Mouse (Mus musculus) granulocyte monocyte progenitor cell, adult 5-6 weeks (primary cell): ENCODE results near the gene Gemin2. TPM values are rescaled to one million over a fixed set of nuclear protein-coding genes. Genes with fewer than 3 reads are reported as not detected.
"Not testable (repeated sequence)": the region's sequence is repeated elsewhere in the genome, so short reads cannot be mapped to it uniquely, and the experiment has no call there.

Experiments
- ATAC-seq: replicated peaks from 2 replicates; pipeline ENCODE4 v1.8.0; 2016; ENCODE audit warnings: mild to moderate bottlenecking, moderate TSS enrichment, inconsistent platforms; ENCODE audit not compliant: poor library complexity, severe bottlenecking
- total RNA-seq, 2 experiments: library from RNA; stranded (forward) in 1 of 2; stranded (reverse) in 1 of 2; fragments of 200-712, 200-1000 nt in 1 of 2; fragments of >200 nt in 1 of 2; fragmentation: Nextera tagmentation in 1 of 2; gene quantifications; 2 replicates each; pipeline ENCODE4 v1.2.3; 2014 to 2017

Gene Gemin2
- total RNA-seq, 2 experiments from 2014 or later, result 14.0 to 23.4 TPM

DNA sequence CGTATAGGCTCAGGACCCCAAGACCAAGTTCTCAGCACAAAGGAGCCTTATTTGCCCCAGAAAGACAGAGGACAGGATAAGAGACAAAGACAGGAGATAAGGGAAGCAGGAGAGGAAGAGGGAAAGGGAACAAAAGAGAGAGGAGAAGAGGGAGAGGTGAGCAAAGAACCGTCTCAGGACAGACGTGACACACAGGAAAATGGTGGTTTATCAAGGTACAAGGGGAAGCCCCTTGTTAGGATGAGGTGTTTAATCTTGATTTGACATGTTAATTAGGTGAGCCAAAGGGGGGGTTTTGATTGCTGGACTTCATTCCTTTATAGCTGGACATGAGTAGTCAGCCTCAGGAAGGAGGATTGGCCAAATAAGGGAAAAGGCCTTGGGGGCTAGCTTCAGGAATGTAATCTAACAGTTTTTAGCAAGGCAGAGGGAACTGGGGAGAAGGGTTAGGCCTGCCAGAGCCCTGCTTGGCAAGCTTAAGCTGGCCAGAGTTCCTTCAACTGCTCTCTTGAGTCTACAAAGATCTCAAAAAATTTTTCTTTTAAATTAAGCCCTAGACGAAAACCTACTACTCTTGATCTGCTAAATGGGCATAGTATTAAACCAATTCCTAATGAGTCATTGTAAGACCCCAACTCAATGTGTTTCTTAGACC, 42.1 kb downstream of the Gemin2 start:
- ATAC-seq, result no peak

DNA sequence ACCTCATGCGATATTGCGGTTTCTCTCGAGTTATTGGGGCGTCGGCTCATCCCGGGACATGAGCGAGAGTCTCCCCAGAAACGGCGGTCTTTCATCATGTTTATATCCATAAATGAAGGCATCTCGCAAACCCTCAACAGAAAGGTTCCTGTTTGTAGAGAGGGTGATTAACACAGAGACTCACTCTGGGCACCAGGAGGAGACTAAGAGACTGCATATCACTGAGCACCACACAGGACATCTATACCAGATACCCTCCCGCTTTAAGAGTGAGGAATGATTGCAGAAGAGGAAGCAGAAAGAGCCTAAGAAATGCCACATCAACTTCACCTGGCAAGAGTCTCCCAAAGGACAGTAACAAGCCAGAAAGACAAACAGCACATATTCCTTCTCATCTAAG, 43.0 kb downstream of the Gemin2 start:
- no peak for ATAC-seq

DNA sequence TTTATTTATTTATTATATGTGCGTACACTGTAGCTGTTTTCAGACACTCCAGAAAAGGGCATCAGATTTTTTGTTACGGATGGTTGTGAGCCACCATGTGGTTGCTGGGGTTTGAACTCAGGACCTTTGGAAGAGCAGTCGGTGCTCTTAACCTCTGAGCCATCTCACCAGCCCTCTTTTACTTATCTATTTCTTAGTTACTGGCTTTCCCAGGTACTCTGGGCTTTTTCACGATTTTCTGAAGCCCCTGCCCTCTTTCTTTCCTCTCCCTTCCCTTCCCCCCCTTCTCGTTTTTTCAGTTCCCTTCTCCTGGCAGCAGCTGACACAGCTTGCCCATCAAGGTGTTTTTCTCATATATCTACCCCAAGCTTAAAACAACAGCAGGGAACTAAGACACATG, 45.0 kb downstream of the Gemin2 start:
- not testable (repeated sequence) for ATAC-seq

DNA sequence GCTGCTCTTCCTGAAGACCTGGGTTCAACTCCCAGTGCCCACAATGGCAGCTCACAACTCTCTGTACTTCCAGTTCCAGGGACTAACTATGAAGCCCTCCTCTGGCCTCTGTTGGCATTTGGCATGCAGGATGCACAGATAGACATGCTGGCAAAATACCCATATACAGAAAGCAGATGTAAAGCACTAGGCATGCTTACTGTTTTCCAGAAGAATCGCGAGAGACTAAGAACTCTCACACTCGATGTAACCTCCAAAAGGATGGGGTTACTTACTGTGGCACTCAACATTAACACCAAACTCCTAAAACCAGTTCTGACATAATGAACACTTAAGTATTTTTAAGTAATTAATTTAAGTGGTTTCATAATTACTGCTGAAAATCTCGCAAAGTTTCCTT, 47.1 kb downstream of the Gemin2 start:
- ATAC-seq, result no peak

DNA sequence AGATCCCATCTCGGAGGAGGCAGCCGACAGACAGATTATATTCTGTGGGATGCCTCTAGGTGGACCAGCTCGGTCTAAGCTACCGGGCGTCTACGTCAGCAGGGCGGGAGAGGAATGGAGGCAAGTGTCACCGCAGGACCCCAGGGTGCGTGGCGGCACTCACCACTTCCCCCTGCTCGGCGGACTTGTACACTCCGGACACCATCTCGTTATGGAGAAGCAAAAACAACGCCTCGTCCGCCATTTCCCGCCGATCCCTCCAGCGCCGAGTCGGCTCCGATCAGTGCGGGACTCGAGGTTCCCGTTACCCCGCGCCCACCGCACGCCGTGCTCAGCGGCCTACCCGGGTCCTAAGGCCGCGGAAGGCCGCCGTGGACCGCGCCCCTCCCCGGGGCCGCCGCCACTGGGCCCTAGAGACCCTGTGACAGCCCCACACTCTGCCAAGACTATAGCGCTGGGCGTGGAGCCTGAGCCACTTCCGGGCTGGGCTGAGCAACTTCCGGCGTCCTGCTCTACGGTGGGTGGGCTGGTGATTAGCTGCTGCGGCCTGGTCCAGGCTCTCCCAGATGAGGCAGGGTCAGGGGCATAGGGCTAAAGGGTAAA, 47.9 kb downstream of the Gemin2 start, which contains the start of gene Trappc6b:
Gene Trappc6b (minus strand): TSS at position 480 of the 603 bp plus-strand sequence.
- peak; percentile 96 for ATAC-seq

DNA sequence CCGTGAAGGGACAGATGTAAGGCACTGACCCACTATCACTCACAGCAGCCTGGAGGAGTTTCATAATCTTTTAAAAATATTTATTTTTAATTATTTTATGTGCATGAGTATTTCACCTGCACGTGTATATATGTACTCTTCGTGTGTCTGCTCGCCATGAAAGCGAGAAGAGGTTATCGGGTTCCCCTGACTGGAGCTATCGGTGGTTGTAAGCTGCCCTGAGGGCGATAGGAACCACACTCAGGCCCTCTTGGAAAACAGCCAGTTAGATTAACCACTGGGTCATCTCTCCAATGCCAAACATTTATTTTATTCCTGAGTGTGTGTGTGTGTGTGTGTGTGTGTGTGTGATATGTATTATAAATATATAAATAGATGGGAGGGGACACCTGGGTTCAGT, 51.6 kb downstream of the Gemin2 start:
- no peak for ATAC-seq

DNA sequence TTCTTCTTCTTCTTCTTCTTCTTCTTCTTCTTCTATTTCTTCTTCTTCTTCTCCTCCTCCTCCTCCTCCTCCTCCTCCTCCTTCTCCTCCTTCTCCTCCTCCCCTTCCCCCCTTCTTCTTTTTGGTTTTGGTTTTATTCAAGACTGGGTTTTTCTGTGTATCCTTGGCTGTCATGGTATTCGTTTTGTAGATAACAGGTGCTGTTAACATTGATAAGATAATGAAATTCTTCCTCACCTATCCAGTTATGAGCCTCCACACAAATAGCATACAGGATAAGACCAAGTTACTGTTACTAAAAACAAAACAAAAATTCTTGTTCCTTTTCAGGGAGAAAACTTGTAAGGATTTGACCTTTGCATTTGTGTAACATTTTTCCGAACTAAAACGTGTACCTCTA, 52.6 kb downstream of the Gemin2 start:
- no peak for ATAC-seq

DNA sequence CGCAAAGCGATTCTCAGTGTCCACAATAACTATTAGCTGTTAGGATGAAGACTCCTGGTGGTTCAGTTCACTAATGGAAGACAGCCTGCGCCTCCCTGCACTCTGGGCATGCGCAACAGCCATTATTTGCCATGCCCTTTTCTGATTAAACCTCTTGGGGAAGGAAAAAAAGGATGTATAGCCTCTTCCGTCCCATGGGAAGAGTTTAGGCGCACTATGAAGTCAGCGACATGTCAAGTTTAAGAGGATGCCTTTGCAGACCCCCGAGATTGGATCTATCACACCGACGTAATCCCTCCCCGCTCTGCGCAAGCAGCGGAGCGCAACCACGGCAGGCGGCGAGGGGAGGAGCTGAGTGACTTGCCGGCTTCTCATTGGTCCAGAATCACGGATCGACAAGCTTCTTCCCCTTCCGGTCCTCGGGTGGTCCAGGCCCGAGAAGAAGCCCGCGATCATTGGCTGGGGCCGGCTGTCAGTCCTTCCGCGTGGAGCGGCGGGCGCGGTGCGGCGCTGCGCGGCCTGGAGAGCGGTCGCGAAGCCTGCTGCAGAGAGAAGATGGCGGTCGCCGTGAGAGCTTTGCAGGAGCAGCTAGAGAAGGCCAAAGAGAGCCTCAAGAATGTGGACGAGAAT, 53.4 kb downstream of the Gemin2 start, which contains the start of gene Pnn:
Gene Pnn (plus strand): TSS at position 437 of the 630 bp plus-strand sequence.
- ATAC-seq, result peak; percentile 98

DNA sequence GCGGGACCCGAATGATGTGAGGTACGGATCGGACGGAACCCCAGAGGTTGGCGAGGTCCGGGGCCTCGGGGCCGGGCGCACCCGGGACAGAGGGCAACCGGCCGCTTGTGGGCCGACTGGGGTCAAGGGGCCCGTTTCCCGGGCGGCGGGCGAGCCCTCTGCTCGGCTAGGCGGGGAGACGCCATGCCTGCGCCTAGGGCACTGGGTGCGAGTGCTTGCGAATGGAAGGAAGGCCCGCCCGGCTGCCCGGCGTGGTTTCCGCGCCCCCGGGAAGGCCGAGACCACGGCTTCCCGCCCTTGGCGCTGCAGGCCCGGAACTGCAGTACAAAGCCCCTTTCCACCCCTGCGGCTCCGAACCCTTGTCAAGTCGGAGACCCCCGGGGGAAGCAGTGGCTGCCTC, 53.9 kb downstream of the Gemin2 start:
- peak; percentile 23 for ATAC-seq

DNA sequence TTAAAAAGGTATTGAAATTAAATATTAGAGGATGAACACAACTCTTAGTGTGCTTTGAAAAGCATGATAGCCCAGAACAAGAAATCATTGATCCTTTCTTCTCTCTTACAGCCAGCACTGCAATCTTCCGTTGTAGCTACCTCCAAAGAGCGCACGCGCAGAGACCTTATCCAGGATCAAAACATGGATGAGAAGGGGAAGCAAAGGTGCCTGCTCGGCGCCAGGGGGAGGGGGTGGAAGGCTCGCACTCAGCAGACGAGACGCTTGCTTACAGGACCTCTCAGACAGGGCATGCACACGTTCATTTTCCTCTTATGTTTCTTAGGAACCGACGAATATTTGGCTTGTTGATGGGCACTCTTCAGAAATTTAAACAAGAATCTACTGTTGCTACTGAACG, 55.6 kb downstream of the Gemin2 start:
- no peak for ATAC-seq

DNA sequence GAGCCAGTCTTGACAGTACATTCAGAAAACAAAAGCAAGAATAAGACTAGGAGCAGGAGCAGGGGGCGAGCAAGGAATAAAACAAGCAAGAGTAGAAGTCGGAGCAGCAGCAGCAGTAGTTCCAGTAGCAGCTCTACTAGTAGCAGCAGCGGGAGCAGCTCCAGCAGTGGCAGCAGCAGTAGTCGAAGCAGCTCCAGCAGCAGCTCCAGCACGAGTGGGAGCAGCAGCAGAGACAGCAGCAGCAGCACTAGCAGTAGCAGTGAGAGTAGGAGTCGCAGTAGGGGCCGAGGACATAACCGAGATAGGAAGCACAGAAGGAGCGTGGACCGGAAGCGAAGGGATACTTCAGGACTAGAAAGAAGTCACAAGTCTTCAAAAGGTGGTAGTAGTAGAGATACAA, 59.1 kb downstream of the Gemin2 start:
- no peak for ATAC-seq

DNA sequence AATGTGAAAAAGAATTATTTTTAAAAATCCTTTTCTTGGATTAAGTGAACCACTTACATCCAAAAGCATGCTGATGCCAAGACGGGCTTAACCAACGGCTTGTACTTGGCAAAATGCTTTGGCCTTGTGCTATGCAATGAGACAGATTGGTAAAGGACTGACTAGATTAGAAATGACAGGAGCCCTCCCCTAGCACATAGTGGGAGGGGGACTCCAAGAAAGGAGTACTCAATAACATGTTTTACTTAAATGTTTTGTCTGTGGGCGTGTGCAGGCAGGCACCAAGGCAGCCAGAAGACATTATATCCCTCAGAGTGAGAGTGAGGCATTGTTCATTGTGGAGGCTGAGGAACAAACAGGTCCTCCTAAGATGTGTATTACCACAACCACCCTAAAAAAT, 60.9 kb downstream of the Gemin2 start:
- ATAC-seq, result peak; percentile 38; the same call in 1 of the 2 replicates

DNA sequence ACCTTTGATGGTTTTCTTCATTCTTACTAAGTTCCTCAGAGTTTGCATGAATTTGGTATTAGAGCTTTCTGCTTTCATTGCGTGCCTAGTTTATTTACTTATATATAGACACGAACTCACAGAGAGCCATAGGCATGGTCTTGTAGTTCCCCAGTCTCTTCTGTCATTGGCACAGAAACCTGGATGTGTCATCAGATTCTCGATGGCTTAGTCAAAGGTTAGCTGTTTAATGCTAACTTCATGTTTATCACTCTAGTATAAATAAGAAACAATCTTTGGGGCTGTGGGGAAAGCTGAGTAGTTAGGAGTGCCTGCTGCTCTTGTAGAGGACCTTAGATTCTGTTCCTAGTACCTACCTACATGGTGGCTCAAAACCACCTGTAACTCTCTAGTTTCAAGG, 63.8 kb downstream of the Gemin2 start:
- no peak for ATAC-seq

DNA sequence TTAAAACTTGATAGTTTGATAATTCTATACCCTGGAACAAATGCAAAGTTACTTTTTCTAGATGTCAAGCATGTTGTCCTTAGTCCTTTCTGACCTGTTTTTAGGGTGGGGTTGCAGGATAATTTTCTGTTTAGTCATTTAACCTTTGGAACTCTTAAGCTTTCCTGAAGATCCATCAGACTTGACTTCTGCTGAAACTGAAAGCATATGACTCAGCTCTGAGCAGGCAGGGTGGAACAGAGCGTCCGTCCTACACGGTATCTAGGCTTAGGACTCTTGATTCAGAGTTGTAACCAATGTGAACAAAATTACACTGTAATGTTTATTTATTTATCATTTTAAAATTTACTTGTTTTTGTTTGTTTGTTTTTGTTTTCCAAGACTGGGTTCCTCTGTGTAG, 64.7 kb downstream of the Gemin2 start:
- no peak for ATAC-seq

Other genes with a start within 250 kb of the Gemin2 start
- 12.5 and 14.4 TPM in 2 replicates for gene Sec23a, start 1.4 kb upstream of the Gemin2 start, total RNA-seq (2014; fragmentation: Nextera tagmentation)
- gene Sec23a, start 1.4 kb upstream of the Gemin2 start, total RNA-seq (2017), result 20.9 and 23.7 TPM in 2 replicates
- gene Trappc6b, start 48.1 kb downstream of the Gemin2 start, total RNA-seq (2014; fragmentation: Nextera tagmentation), result 25.7 and 58.6 TPM in 2 replicates
- 49.7 and 53.6 TPM in 2 replicates for gene Trappc6b, start 48.1 kb downstream of the Gemin2 start, total RNA-seq (2017)
- gene Pnn, start 53.5 kb downstream of the Gemin2 start, total RNA-seq (2014; fragmentation: Nextera tagmentation), result 89.3 and 101 TPM in 2 replicates
- 104 and 113 TPM in 2 replicates for gene Pnn, start 53.5 kb downstream of the Gemin2 start, total RNA-seq (2017)
- gene Mia2, start 82.4 kb downstream of the Gemin2 start, total RNA-seq (2014; fragmentation: Nextera tagmentation), result 86.2 and 124 TPM in 2 replicates
- gene Mia2, start 82.4 kb downstream of the Gemin2 start, total RNA-seq (2017), result 119 and 151 TPM in 2 replicates
- 23.9 and 28.1 TPM in 2 replicates for gene Fbxo33, start 206.3 kb downstream of the Gemin2 start, total RNA-seq (2014; fragmentation: Nextera tagmentation)
- gene Fbxo33, start 206.3 kb downstream of the Gemin2 start, total RNA-seq (2017), result 44.7 and 49.9 TPM in 2 replicates